Mouse (Mus musculus) limb, embryonic 14.5 days (tissue): Measurements from ENCODE around the gene Fbxo41. TPM values are rescaled to one million over a fixed set of nuclear protein-coding genes. Genes with fewer than 3 reads are reported as not detected.
A peak's percentile ranks its signal among the peaks of the same experiment; 100 is the strongest.

ENCODE experiments used
- ATAC-seq: fragments of 200-750 bp; cut with Nextera tagmentation; 2 replicates; pipeline ENCODE4 v1.8.0; 2017; ENCODE audit warnings: low read depth, moderate number of reproducible peaks, moderate TSS enrichment; ENCODE audit not compliant: low FRiP score
- DNase-seq: peaks from one replicate; pipeline ENCODE4 v3.0.0-alpha.2; 2015; ENCODE audit warnings: low spot score
- H3K27ac ChIP-seq: fragments of 300-500 bp; sonication (generic); replicated peaks from 2 replicates; pipeline ENCODE4 v1.5.1; 2014; ENCODE audit warnings: low read depth, mild to moderate bottlenecking, low read length, moderate library complexity, mixed read lengths
- H3K27me3 ChIP-seq: fragments of 300-500 bp; sonication (generic); 2 replicates; pipeline ENCODE4 v1.6.1; 2014; ENCODE audit warnings: low read length, mixed read lengths; ENCODE audit not compliant: control insufficient read depth, insufficient read depth
- H3K36me3 ChIP-seq: fragments of 300-500 bp; sonication (generic); 2 replicates; pipeline ENCODE4 v1.6.1; 2014; ENCODE audit warnings: mild to moderate bottlenecking, low read length, moderate library complexity, mixed read lengths; ENCODE audit not compliant: control insufficient read depth, insufficient read depth
- H3K4me1 ChIP-seq: fragments of 300-500 bp; sonication (generic); 2 replicates; pipeline ENCODE4 v1.6.1; 2014; ENCODE audit warnings: antibody characterized with exemption, low read length, mixed read lengths; ENCODE audit not compliant: control insufficient read depth, insufficient read depth
- H3K4me2 ChIP-seq: fragments of 300-500 bp; sonication (generic); replicated peaks from 2 replicates; pipeline ENCODE4 v1.6.1; 2014; ENCODE audit warnings: low read depth, mild to moderate bottlenecking, low read length, moderate library complexity; ENCODE audit not compliant: severe bottlenecking
- H3K4me3 ChIP-seq: fragments of 300-500 bp; sonication (generic); replicated peaks from 2 replicates; pipeline ENCODE4 v1.5.1; 2014; ENCODE audit warnings: low read length
- H3K9ac ChIP-seq: fragments of 300-500 bp; sonication (generic); 2 replicates; pipeline ENCODE4 v1.6.1; 2014; ENCODE audit warnings: mild to moderate bottlenecking, low read depth, low read length, moderate library complexity; ENCODE audit not compliant: severe bottlenecking
- H3K9me3 ChIP-seq: fragments of 300-500 bp; sonication (generic); 2 replicates; pipeline ENCODE4 v1.6.1; 2016; ENCODE audit warnings: low read length; ENCODE audit not compliant: control insufficient read depth
- POLR2A ChIP-seq: fragments of 200-500 bp; IDR thresholded peaks from 2 replicates; pipeline ENCODE4 v1.8.0; 2012; ENCODE audit warnings: inconsistent platforms, mild to moderate bottlenecking, moderate library complexity, borderline replicate concordance; ENCODE audit not compliant: insufficient read depth, insufficient read length; ENCODE audit errors: extremely low read depth
- WGBS: fragments of 180-500 bp; shearing (Covaris S2); extraction: QIAGEN DNeasy Blood & Tissue Kit; methylation state at CpG from one replicate; pipeline ENCODE4 v1.1.7; 2014; 5-methylcytosine and 5-hydroxymethylcytosine counted together
- polyA plus RNA-seq, 2 experiments: library from polyadenylated mRNA; depleted of rRNA in 1 of 2; stranded (reverse) in 1 of 2; unstranded in 1 of 2; fragments of >200 nt; fragmentation: Nextera tagmentation in 1 of 2; extraction: Ambion mirVana in 1 of 2; gene quantifications; 2 replicates each; pipeline versions ENCODE4 v1.2.1 to v1.2.3; 2012 to 2014

The Fbxo41 gene
- polyA plus RNA-seq, 2 experiments, result 0.45 to 1.7 TPM

DNA sequence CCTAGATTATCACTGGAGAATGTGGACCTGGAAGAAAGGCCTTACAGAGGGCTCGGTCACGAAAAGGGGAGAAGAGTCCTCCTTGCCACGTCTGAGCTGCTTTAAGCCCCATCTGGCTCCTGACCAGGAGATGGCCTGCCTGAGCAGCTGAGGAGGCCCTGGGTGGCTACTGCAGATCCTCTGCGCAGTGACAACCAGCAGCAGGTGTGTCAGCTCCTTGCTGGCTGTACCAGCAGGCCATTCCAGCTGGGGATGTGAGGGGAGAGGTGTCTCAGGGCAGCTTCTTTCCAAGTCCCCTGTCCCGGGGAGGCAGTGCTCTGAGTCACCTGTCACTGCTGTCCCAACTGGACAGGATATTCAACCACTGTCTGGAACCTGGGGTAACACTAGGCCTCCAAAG, 30.3 kb downstream of the Fbxo41 start:
- H3K9me3 ChIP-seq, result no peaks in the 10 kb centered on the region
- no peak overlapping the region for H3K9ac ChIP-seq
- no peak overlapping the region for H3K4me3 ChIP-seq
- H3K4me2 ChIP-seq, result no peak overlapping the region
- H3K36me3 ChIP-seq, result peaks cover 20% of the 10 kb centered on the region
- H3K4me1 ChIP-seq, result no peaks in the 10 kb centered on the region
- TF ChIP-seq POLR2A, result no peak
- DNase-seq, result no peak
- no peak for ATAC-seq
- H3K27me3 ChIP-seq, result no peaks in the 10 kb centered on the region
- no peak overlapping the region for H3K27ac ChIP-seq
- WGBS, result 59% methylated on average over 5 of the region's 5 CpGs

DNA sequence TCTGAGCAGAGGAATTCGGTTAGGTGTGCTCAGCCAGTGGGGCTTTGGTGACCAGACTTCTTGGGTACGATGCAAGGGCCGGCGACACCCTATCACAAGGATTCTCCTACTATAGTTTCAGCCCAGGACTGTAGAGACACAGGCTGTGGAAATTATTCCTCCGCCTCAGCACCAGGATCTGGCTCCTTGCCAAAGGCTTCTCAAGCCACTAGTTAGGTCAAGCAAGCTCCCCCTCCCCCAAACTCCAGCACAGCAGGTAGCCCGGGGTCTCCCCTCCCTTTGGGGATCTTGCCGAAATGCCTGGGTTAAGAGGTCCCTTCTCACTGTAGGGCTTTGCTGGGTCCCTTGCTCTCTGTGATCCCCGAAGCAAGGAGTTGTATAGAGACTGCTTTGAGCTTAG, 30.8 kb downstream of the Fbxo41 start:
- no peaks in the 10 kb centered on the region for H3K27me3 ChIP-seq
- H3K36me3 ChIP-seq, result peaks cover 26% of the 10 kb centered on the region
- 54% methylated on average over 8 of the region's 8 CpGs for WGBS
- H3K4me3 ChIP-seq, result no peak overlapping the region
- H3K27ac ChIP-seq, result no peak overlapping the region
- no peak for TF ChIP-seq POLR2A
- H3K4me2 ChIP-seq, result no peak overlapping the region
- no peak for ATAC-seq
- no peaks in the 10 kb centered on the region for H3K9me3 ChIP-seq
- H3K9ac ChIP-seq, result no peak overlapping the region
- DNase-seq, result no peak
- no peaks in the 10 kb centered on the region for H3K4me1 ChIP-seq

DNA sequence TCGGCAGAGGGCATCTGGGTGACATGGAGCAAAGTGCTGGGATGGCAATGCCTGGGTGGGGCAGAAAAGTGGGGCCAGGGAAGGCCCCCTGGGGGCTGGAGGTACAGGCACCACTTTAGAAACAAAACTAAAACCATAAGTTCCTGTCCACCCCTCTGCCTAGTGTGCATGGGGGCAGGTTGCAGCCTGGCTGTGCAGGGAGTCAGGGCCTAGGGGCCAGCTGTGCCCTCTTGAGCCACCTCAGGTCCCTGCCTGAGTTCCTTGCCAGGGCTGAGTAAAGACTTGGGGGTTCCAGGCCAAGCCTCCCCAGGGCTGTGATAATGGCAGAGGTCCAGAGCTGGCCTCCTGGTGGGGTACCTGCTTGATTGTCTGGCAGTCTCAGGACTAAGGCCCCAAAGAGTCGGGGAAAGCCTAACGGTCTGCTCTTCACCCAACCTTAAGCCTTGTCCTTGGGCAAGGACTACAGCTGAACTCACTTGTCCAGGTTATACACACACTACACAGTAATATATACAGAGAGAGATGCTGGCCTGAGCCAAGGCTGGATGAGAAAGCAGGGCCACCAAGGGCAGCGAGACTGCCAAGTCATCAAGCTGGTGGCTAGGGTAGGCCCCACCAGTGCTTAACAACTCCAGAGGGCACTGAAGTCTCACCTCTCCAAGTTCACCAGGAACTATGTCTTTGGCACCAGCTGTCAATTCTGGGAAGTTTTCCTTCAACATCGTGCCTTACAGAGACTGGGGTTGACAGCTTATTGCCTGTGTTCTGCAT, 32.9 kb downstream of the Fbxo41 start:
- no peak overlapping the region for H3K27ac ChIP-seq
- no peak overlapping the region for H3K4me3 ChIP-seq
- WGBS, result 77% methylated on average over 5 of the region's 5 CpGs
- H3K9me3 ChIP-seq, result no peaks in the 10 kb centered on the region
- DNase-seq (no peak), ATAC-seq (no peak)
- H3K4me1 ChIP-seq, result no peaks in the 10 kb centered on the region
- H3K9ac ChIP-seq, result no peak overlapping the region
- H3K36me3 ChIP-seq, result peaks cover 47% of the 10 kb centered on the region
- no peak for TF ChIP-seq POLR2A
- no peak overlapping the region for H3K4me2 ChIP-seq
- no peaks in the 10 kb centered on the region for H3K27me3 ChIP-seq

DNA sequence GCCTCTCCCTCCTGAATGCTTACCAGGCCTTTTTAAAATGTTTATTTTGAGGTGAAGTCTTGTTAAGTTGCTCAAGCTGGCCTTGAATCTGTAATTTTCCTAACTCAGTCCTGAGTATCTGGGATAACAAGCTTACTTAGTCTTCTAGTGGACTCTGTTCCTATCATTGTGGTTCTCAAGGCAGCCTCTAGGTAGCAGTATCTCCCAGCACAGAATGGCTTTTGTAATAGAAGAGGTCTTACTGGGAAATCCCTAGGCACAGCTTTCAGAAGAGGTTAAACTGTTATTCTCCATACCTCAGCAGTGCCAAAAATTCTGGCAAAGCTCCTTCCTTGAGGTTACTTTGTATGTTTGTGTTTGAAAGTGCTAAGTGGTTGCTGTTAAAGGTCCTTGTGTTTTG, 37.4 kb downstream of the Fbxo41 start:
- no peak for TF ChIP-seq POLR2A
- H3K9ac ChIP-seq, result no peak overlapping the region

GRCm38 (mm10) chr6:85459621-85460020, 43.2 kb downstream of the Fbxo41 start:
- Histone ChIP-seq H3K27me3 (no peaks in the 10 kb centered on the region), H3K9me3 (no peaks in the 10 kb centered on the region), H3K4me1 (peaks cover 2% of the 10 kb centered on the region; the same call in 1 of the 2 replicates), H3K9ac (no peak overlapping the region), H3K36me3 (peaks cover 64% of the 10 kb centered on the region), H3K4me2 (no peak overlapping the region), H3K4me3 (no peak overlapping the region), H3K27ac (no peak overlapping the region)
- 87% methylated on average over 2 of the region's 2 CpGs for WGBS
- DNase-seq (no peak), ATAC-seq (no peak)
- no peak for TF ChIP-seq POLR2A

More for the DNA sequence above, 37.4 kb downstream of the Fbxo41 start:
- Histone ChIP-seq H3K36me3 (peaks cover 91% of the 10 kb centered on the region), H3K27ac (no peak overlapping the region), H3K4me2 (no peak overlapping the region), H3K4me3 (no peak overlapping the region), H3K9me3 (no peaks in the 10 kb centered on the region), H3K4me1 (no peaks in the 10 kb centered on the region), H3K27me3 (no peaks in the 10 kb centered on the region)
- ATAC-seq (no peak), DNase-seq (peak; percentile 8)
